Mouse (Mus musculus) liver, embryonic 14.5 days (tissue): ENCODE data around the gene Ttc34.

ENCODE experiments used
- CTCF ChIP-seq: IDR thresholded peaks from 2 replicates; pipeline ENCODE4 v1.5.1; 2016; ENCODE audit warnings: antibody characterized with exemption, low read depth, control low read depth
- EP300 ChIP-seq: IDR thresholded peaks from 2 replicates; pipeline ENCODE4 v1.6.1; 2016; ENCODE audit warnings: antibody characterized with exemption, low read depth

DNA sequence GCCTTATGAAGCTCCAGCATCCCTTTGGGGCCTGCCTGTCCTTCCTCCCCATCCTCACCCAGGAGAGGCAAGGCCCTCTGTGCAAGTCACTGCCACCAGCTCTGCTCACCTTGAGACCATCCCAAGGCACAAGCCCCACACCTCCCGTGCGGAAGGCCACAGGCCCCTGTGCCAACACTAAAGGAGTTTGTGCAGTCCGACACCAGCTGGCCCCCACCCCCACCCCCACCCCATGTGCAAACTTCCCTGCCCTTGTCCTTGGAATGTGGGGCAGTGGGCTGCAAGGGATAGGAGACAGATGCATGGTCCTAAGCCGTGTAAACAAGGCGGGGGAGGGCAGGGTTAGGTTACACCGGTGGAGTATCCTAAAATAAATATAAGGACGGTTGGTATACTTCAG lies 43.8 kb upstream of the Ttc34 start:
- TF ChIP-seq CTCF, result no peak
- no peak for TF ChIP-seq EP300
